Mouse (Mus musculus) B cell, adult 2 months (primary cell): ENCODE data around the gene Abcg8.

Source experiments
- DNase-seq, 2 experiments: peaks; one replicate each; pipeline ENCODE4 v3.0.0; 2022

The Abcg8 gene

GRCm38 (mm10) chr17:84675951-84676366 is at the start of gene Abcg8:
TSS of gene Abcg8 (plus strand) at chr17:84676302.
- DNase-seq, result no peak

- peak; percentile 13 to 20 for DNase-seq
Observed at GRCm38 (mm10) chr17:84626857-84627305, 49.2 kb upstream of the Abcg8 start.

GRCm38 (mm10) chr17:84627721-84628120 is 48.4 kb upstream of the Abcg8 start:
- no peak for DNase-seq

- no peak for DNase-seq
Observed at GRCm38 (mm10) chr17:84628611-84629010, 47.5 kb upstream of the Abcg8 start.

GRCm38 (mm10) chr17:84631836-84632235 is 44.3 kb upstream of the Abcg8 start:
- DNase-seq, result no peak

- peak; percentile 56 to 57 for DNase-seq
Observed at GRCm38 (mm10) chr17:84633443-84633842, 42.7 kb upstream of the Abcg8 start.

- DNase-seq, result no peak
Observed at GRCm38 (mm10) chr17:84636328-84636727, 39.8 kb upstream of the Abcg8 start.

- no peak for DNase-seq
Observed at GRCm38 (mm10) chr17:84637971-84638370, 38.1 kb upstream of the Abcg8 start.

- DNase-seq, result no peak
Observed at GRCm38 (mm10) chr17:84639796-84640378, 36.2 kb upstream of the Abcg8 start.

GRCm38 (mm10) chr17:84641893-84642292 is 34.2 kb upstream of the Abcg8 start:
- DNase-seq, result peak; percentile 67 to 69

GRCm38 (mm10) chr17:84642324-84642723 is 33.8 kb upstream of the Abcg8 start:
- DNase-seq, result no peak

- DNase-seq, result no peak
Observed at GRCm38 (mm10) chr17:84644292-84645050, 31.6 kb upstream of the Abcg8 start.

- no peak for DNase-seq
Observed at GRCm38 (mm10) chr17:84645119-84645518, 31.0 kb upstream of the Abcg8 start.

GRCm38 (mm10) chr17:84645894-84646293 is 30.2 kb upstream of the Abcg8 start:
- DNase-seq, result no peak

- DNase-seq, result no peak
Observed at GRCm38 (mm10) chr17:84646477-84646876, 29.6 kb upstream of the Abcg8 start.

GRCm38 (mm10) chr17:84647630-84648029 is 28.5 kb upstream of the Abcg8 start:
- DNase-seq, result no peak

GRCm38 (mm10) chr17:84650302-84651017 is 25.6 kb upstream of the Abcg8 start:
- no peak for DNase-seq

- DNase-seq, result no peak
Observed at GRCm38 (mm10) chr17:84653544-84653943, 22.6 kb upstream of the Abcg8 start.

- no peak for DNase-seq
Observed at GRCm38 (mm10) chr17:84656205-84656604, 19.9 kb upstream of the Abcg8 start.

GRCm38 (mm10) chr17:84656653-84657421 is 19.3 kb upstream of the Abcg8 start:
- DNase-seq, result no peak

GRCm38 (mm10) chr17:84657422-84657732 is 18.7 kb upstream of the Abcg8 start:
- DNase-seq, result no peak

- no peak for DNase-seq
Observed at GRCm38 (mm10) chr17:84657782-84658181, 18.3 kb upstream of the Abcg8 start.

GRCm38 (mm10) chr17:84658195-84658594 is 17.9 kb upstream of the Abcg8 start:
- no peak for DNase-seq
